Mouse (Mus musculus) spleen, postnatal 4 days (tissue): Measurements from ENCODE around the gene Myo16.

Source experiments
- DNase-seq, 2 experiments: peaks; one replicate each; pipeline ENCODE4 v3.0.0; 2022; ENCODE audit warnings: low spot score in 2 of 2

Gene Myo16

GRCm38 (mm10) chr8:10175976-10176375 lies 22.3 kb downstream of the Myo16 start:
- no peak for DNase-seq

GRCm38 (mm10) chr8:10177131-10177530 lies 23.4 kb downstream of the Myo16 start:
- DNase-seq = no peak

GRCm38 (mm10) chr8:10178986-10179385 lies 25.3 kb downstream of the Myo16 start:
- DNase-seq = no peak

- DNase-seq = no peak
Observed at GRCm38 (mm10) chr8:10190607-10191006, 36.9 kb downstream of the Myo16 start.

- DNase-seq = no peak
Observed at GRCm38 (mm10) chr8:10198164-10198563, 44.5 kb downstream of the Myo16 start.

GRCm38 (mm10) chr8:10199301-10199700 lies 45.6 kb downstream of the Myo16 start:
- DNase-seq = no peak

GRCm38 (mm10) chr8:10200042-10200441 lies 46.3 kb downstream of the Myo16 start:
- no peak for DNase-seq

- DNase-seq = no peak
Observed at GRCm38 (mm10) chr8:10215023-10215422, 61.3 kb downstream of the Myo16 start.

- no peak for DNase-seq
Observed at GRCm38 (mm10) chr8:10219761-10220276, 66.1 kb downstream of the Myo16 start.

GRCm38 (mm10) chr8:10222770-10223169 lies 69.1 kb downstream of the Myo16 start:
- no peak for DNase-seq

- DNase-seq = no peak
Observed at GRCm38 (mm10) chr8:10223528-10224194, 70.0 kb downstream of the Myo16 start.

GRCm38 (mm10) chr8:10224305-10224971 lies 70.7 kb downstream of the Myo16 start:
- DNase-seq = no peak

GRCm38 (mm10) chr8:10225018-10225417 lies 71.3 kb downstream of the Myo16 start:
- no peak for DNase-seq

GRCm38 (mm10) chr8:10230746-10231369 lies 77.1 kb downstream of the Myo16 start:
- DNase-seq = no peak

GRCm38 (mm10) chr8:10234516-10234915 lies 80.8 kb downstream of the Myo16 start:
- no peak for DNase-seq

GRCm38 (mm10) chr8:10243344-10243743 lies 89.6 kb downstream of the Myo16 start:
- DNase-seq = no peak

GRCm38 (mm10) chr8:10249156-10249555 lies 95.4 kb downstream of the Myo16 start:
- no peak for DNase-seq

GRCm38 (mm10) chr8:10255741-10256140 lies 102.0 kb downstream of the Myo16 start:
- no peak for DNase-seq

- no peak for DNase-seq
Observed at GRCm38 (mm10) chr8:10256563-10256962, 102.9 kb downstream of the Myo16 start.

GRCm38 (mm10) chr8:10270094-10270493 lies 116.4 kb downstream of the Myo16 start:
- DNase-seq = no peak

- DNase-seq = no peak
Observed at GRCm38 (mm10) chr8:10292600-10292999, 138.9 kb downstream of the Myo16 start.

GRCm38 (mm10) chr8:10300797-10301196 lies 147.1 kb downstream of the Myo16 start:
- no peak for DNase-seq

- DNase-seq = no peak
Observed at GRCm38 (mm10) chr8:10303061-10303460, 149.3 kb downstream of the Myo16 start.
